Mouse (Mus musculus) neural tube, embryonic 12.5 days (tissue): ENCODE data around the gene Dcaf12. TPM values are rescaled to one million over a fixed set of nuclear protein-coding genes. Genes with fewer than 3 reads are reported as not detected.
A peak's percentile ranks its signal among the peaks of the same experiment; 100 is the strongest.

Source experiments
- ATAC-seq: fragments of 200-750 bp; cut with Nextera tagmentation; 2 replicates; pipeline ENCODE4 v1.8.0; 2017; ENCODE audit warnings: low read depth, mild to moderate bottlenecking, moderate TSS enrichment, moderate library complexity; ENCODE audit not compliant: low FRiP score
- H3K27ac ChIP-seq: fragments of 300-500 bp; sonication (generic); 2 replicates; pipeline ENCODE4 v1.5.1; 2016
- H3K27me3 ChIP-seq: fragments of 300-500 bp; sonication (generic); replicated peaks from 2 replicates; pipeline ENCODE4 v1.6.1; 2016; ENCODE audit warnings: mild to moderate bottlenecking
- H3K36me3 ChIP-seq: fragments of 300-500 bp; sonication (generic); 2 replicates; pipeline ENCODE4 v1.6.1; 2016; ENCODE audit warnings: mild to moderate bottlenecking
- H3K4me1 ChIP-seq: fragments of 300-500 bp; sonication (generic); 2 replicates; pipeline ENCODE4 v1.6.1; 2016
- H3K4me2 ChIP-seq: fragments of 300-500 bp; sonication (generic); replicated peaks from 2 replicates; pipeline ENCODE4 v1.6.1; 2016; ENCODE audit warnings: mild to moderate bottlenecking
- H3K4me3 ChIP-seq: fragments of 300-500 bp; sonication (generic); 2 replicates; pipeline ENCODE4 v1.5.1; 2016
- H3K9ac ChIP-seq: fragments of 300-500 bp; sonication (generic); 2 replicates; pipeline ENCODE4 v1.6.1; 2016; ENCODE audit warnings: mild to moderate bottlenecking
- H3K9me3 ChIP-seq: fragments of 300-500 bp; sonication (generic); 2 replicates; pipeline ENCODE4 v1.6.1; 2016; ENCODE audit warnings: mild to moderate bottlenecking
- WGBS: fragments of 180-500 bp; shearing (Covaris S2); methylation state at CpG from one replicate; pipeline ENCODE4 v1.1.7; 2016; 5-methylcytosine and 5-hydroxymethylcytosine counted together
- polyA plus RNA-seq: library from polyadenylated mRNA; unstranded; fragments of >200 nt; fragmentation: Nextera tagmentation; extraction: Ambion mirVana; gene quantifications from 2 replicates; pipeline ENCODE4 v1.2.1, GENCODE M21; 2016

Dcaf12 gene
- polyA plus RNA-seq, 1 experiment from 2014 or later, result 76.3 TPM

- no peaks in the 10 kb centered on the region for H3K4me1 ChIP-seq
- H3K4me2 ChIP-seq, result no peak overlapping the region
- no peak overlapping the region for H3K27ac ChIP-seq
- H3K27me3 ChIP-seq, result no peaks in the 10 kb centered on the region
- no peaks in the 10 kb centered on the region for H3K9me3 ChIP-seq
- no peak for ATAC-seq
- no peak overlapping the region for H3K9ac ChIP-seq
- no peaks in the 10 kb centered on the region for H3K36me3 ChIP-seq
- 82% methylated on average over 11 of the region's 11 CpGs for WGBS
- H3K4me3 ChIP-seq, result no peak overlapping the region
Measured at GRCm38 (mm10) chr4:41340912-41341550, 26.3 kb upstream of the Dcaf12 start.

GRCm38 (mm10) chr4:41336546-41336945, 21.9 kb upstream of the Dcaf12 start:
- no peak overlapping the region for H3K4me2 ChIP-seq
- no peaks in the 10 kb centered on the region for H3K4me1 ChIP-seq
- no peak overlapping the region for H3K9ac ChIP-seq
- no peaks in the 10 kb centered on the region for H3K36me3 ChIP-seq
- no peaks in the 10 kb centered on the region for H3K9me3 ChIP-seq
- no peak overlapping the region for H3K27ac ChIP-seq
- no peaks in the 10 kb centered on the region for H3K27me3 ChIP-seq
- no peak for ATAC-seq
- H3K4me3 ChIP-seq, result no peak overlapping the region

GRCm38 (mm10) chr4:41331698-41332421, 17.2 kb upstream of the Dcaf12 start:
- 87% methylated on average over 9 of the region's 9 CpGs for WGBS
- Histone ChIP-seq H3K27me3 (no peaks in the 10 kb centered on the region), H3K27ac (no peak overlapping the region), H3K4me2 (no peak overlapping the region), H3K4me1 (no peaks in the 10 kb centered on the region), H3K4me3 (no peak overlapping the region), H3K9ac (no peak overlapping the region), H3K36me3 (no peaks in the 10 kb centered on the region), H3K9me3 (no peaks in the 10 kb centered on the region)
- ATAC-seq, result no peak

- no peak for ATAC-seq
- Histone ChIP-seq H3K4me1 (no peaks in the 10 kb centered on the region), H3K27ac (no peak overlapping the region), H3K9me3 (no peaks in the 10 kb centered on the region), H3K36me3 (no peaks in the 10 kb centered on the region), H3K9ac (no peak overlapping the region), H3K4me3 (no peak overlapping the region), H3K27me3 (no peaks in the 10 kb centered on the region), H3K4me2 (no peak overlapping the region)
- 85% methylated on average over 3 of the region's 3 CpGs for WGBS
Measured at GRCm38 (mm10) chr4:41331085-41331484, 16.4 kb upstream of the Dcaf12 start.

GRCm38 (mm10) chr4:41329481-41329880, 14.8 kb upstream of the Dcaf12 start:
- WGBS, result 46% methylated on average over 4 of the region's 4 CpGs
- Histone ChIP-seq H3K27me3 (no peaks in the 10 kb centered on the region), H3K9me3 (no peaks in the 10 kb centered on the region), H3K4me1 (no peaks in the 10 kb centered on the region), H3K27ac (no peak overlapping the region), H3K4me2 (no peak overlapping the region), H3K9ac (no peak overlapping the region), H3K36me3 (no peaks in the 10 kb centered on the region), H3K4me3 (no peak overlapping the region)
- no peak for ATAC-seq

- no peak for ATAC-seq
- Histone ChIP-seq H3K9ac (no peak overlapping the region), H3K4me1 (no peaks in the 10 kb centered on the region), H3K4me3 (no peak overlapping the region), H3K27me3 (no peaks in the 10 kb centered on the region), H3K4me2 (no peak overlapping the region), H3K27ac (no peak overlapping the region), H3K36me3 (no peaks in the 10 kb centered on the region), H3K9me3 (no peaks in the 10 kb centered on the region)
- WGBS, result 91% methylated on average over 6 of the region's 6 CpGs
Measured at GRCm38 (mm10) chr4:41326876-41327275, 12.2 kb upstream of the Dcaf12 start.

GRCm38 (mm10) chr4:41320971-41321370, 6.3 kb upstream of the Dcaf12 start:
- no peaks in the 10 kb centered on the region for H3K36me3 ChIP-seq
- H3K9me3 ChIP-seq, result no peaks in the 10 kb centered on the region
- H3K4me1 ChIP-seq, result no peaks in the 10 kb centered on the region
- no peak overlapping the region for H3K4me3 ChIP-seq
- no peak overlapping the region for H3K27ac ChIP-seq
- WGBS, result 75% methylated on average over 4 of the region's 4 CpGs
- H3K9ac ChIP-seq, result no peak overlapping the region
- no peak overlapping the region for H3K4me2 ChIP-seq
- H3K27me3 ChIP-seq, result no peaks in the 10 kb centered on the region
- no peak for ATAC-seq

- H3K27ac ChIP-seq, result no peak overlapping the region
- H3K9ac ChIP-seq, result no peak overlapping the region
- no peaks in the 10 kb centered on the region for H3K9me3 ChIP-seq
- no peak overlapping the region for H3K4me3 ChIP-seq
- no peak overlapping the region for H3K4me2 ChIP-seq
- no peaks in the 10 kb centered on the region for H3K27me3 ChIP-seq
- H3K36me3 ChIP-seq, result no peaks in the 10 kb centered on the region
- H3K4me1 ChIP-seq, result peaks cover 6% of the 10 kb centered on the region
- 92% methylated on average over 5 of the region's 5 CpGs for WGBS
- ATAC-seq, result no peak
Measured at GRCm38 (mm10) chr4:41318267-41318666, 3.6 kb upstream of the Dcaf12 start.

GRCm38 (mm10) chr4:41315173-41315572, 484 bp upstream of the Dcaf12 start:
- WGBS, result 64% methylated on average over 8 of the region's 8 CpGs
- peak; percentile 31; the same call in 1 of the 2 replicates for ATAC-seq
- Histone ChIP-seq H3K27ac (peak overlapping the region; percentile 57; the same call in 1 of the 2 replicates), H3K4me1 (peaks cover 11% of the 10 kb centered on the region), H3K4me3 (peak overlapping the region; percentile 96), H3K9me3 (no peaks in the 10 kb centered on the region), H3K27me3 (no peaks in the 10 kb centered on the region), H3K36me3 (peaks cover 19% of the 10 kb centered on the region), H3K4me2 (peak overlapping the region; percentile 85), H3K9ac (peak overlapping the region; percentile 87; the same call in 1 of the 2 replicates)

GRCm38 (mm10) chr4:41313722-41314121, 967 bp downstream of the Dcaf12 start:
- Histone ChIP-seq H3K9ac (peak overlapping the region; percentile 87), H3K4me1 (peaks cover 11% of the 10 kb centered on the region), H3K4me3 (peak overlapping the region; percentile 96), H3K36me3 (peaks cover 33% of the 10 kb centered on the region), H3K9me3 (no peaks in the 10 kb centered on the region), H3K27ac (no peak overlapping the region), H3K27me3 (no peaks in the 10 kb centered on the region), H3K4me2 (peak overlapping the region; percentile 85)
- ATAC-seq, result no peak
- 19% methylated on average over 14 of the region's 14 CpGs for whole genome bisulfite sequencing

- Histone ChIP-seq H3K4me1 (peaks cover 11% of the 10 kb centered on the region), H3K4me2 (no peak overlapping the region), H3K27ac (no peak overlapping the region), H3K4me3 (no peak overlapping the region), H3K9ac (no peak overlapping the region), H3K27me3 (no peaks in the 10 kb centered on the region), H3K36me3 (peaks cover 43% of the 10 kb centered on the region), H3K9me3 (no peaks in the 10 kb centered on the region)
- ATAC-seq, result no peak
- 96% methylated on average over 9 of the region's 9 CpGs for WGBS
Measured at GRCm38 (mm10) chr4:41310567-41311563, 3.8 kb downstream of the Dcaf12 start.

GRCm38 (mm10) chr4:41307406-41307805, 7.3 kb downstream of the Dcaf12 start:
- Histone ChIP-seq H3K4me1 (no peaks in the 10 kb centered on the region), H3K27me3 (no peaks in the 10 kb centered on the region), H3K4me2 (no peak overlapping the region), H3K36me3 (peaks cover 47% of the 10 kb centered on the region), H3K4me3 (no peak overlapping the region), H3K27ac (no peak overlapping the region), H3K9me3 (no peaks in the 10 kb centered on the region), H3K9ac (no peak overlapping the region)
- 91% methylated on average over 6 of the region's 6 CpGs for WGBS
- ATAC-seq, result no peak
